Mouse (Mus musculus) NIH3T3 (cell line): ENCODE data around the gene Cdr1.

Experiments used
- DNase-seq: peaks from one replicate; pipeline ENCODE4 v3.0.0-alpha.2; 2012; ENCODE audit warnings: low read depth

Cdr1 gene

GRCm38 (mm10) chrX:61185458-61185857 lies at the start of gene Cdr1:
Gene Cdr1, minus strand, starts transcription at chrX:61185558.
- no peak for DNase-seq

- no peak for DNase-seq
These were observed 511 bp upstream of the Cdr1 start for GRCm38 (mm10) chrX:61185869-61186268.

- peak; percentile 48 for DNase-seq
These were observed 18.8 kb downstream of the Cdr1 start for GRCm38 (mm10) chrX:61166519-61166918.

GRCm38 (mm10) chrX:61161249-61161648 lies 24.1 kb downstream of the Cdr1 start:
- no peak for DNase-seq

GRCm38 (mm10) chrX:61154657-61155256 lies 30.6 kb downstream of the Cdr1 start:
- DNase-seq, result no peak

GRCm38 (mm10) chrX:61154246-61154645 lies 31.1 kb downstream of the Cdr1 start:
- no peak for DNase-seq

GRCm38 (mm10) chrX:61146569-61146968 lies 38.8 kb downstream of the Cdr1 start:
- no peak for DNase-seq

- DNase-seq, result no peak
These were observed 39.9 kb downstream of the Cdr1 start for GRCm38 (mm10) chrX:61145416-61145815.

GRCm38 (mm10) chrX:61134592-61134991 lies 50.8 kb downstream of the Cdr1 start:
- no peak for DNase-seq
